Mouse (Mus musculus) gastrocnemius, adult 2 months (tissue): Measurements from ENCODE around the gene Prcc. TPM values are rescaled to one million over a fixed set of nuclear protein-coding genes. Genes with fewer than 3 reads are reported as not detected.
A peak's percentile ranks its signal among the peaks of the same experiment; 100 is the strongest.

Experiments
- DNase-seq: peaks from one replicate; pipeline ENCODE4 v3.0.0; 2022
- H3K27ac ChIP-seq: fragments of 200-600 bp; 2 replicates; pipeline ENCODE4 v1.8.1; 2022; ENCODE audit warnings: mild to moderate bottlenecking
- H3K4me3 ChIP-seq: fragments of 200-600 bp; 2 replicates; pipeline ENCODE4 v1.8.1; 2022; ENCODE audit warnings: mild to moderate bottlenecking, moderate library complexity
- CTCF ChIP-seq: fragments of 200-600 bp; IDR thresholded peaks from 2 replicates; pipeline ENCODE4 v1.8.1; 2022; ENCODE audit warnings: antibody characterized with exemption, mild to moderate bottlenecking, moderate library complexity
- intact Hi-C: fragments of 180-260 bp; cut with DNase I; formaldehyde crosslinking; loops from one replicate; pipeline ENCODE4 v1.15.1; 2025
- long read RNA-seq, 2 experiments: library from polyadenylated mRNA; stranded (forward); transcript quantifications; one replicate each; pipeline ENCODE4 v2.0.0; 2021
- total RNA-seq, 2 experiments: library from RNA; stranded (reverse); gene quantifications; 2 replicates each; pipeline ENCODE4 v1.2.3; 2021

Gene Prcc
- total RNA-seq, result 10 to 100 TPM; 45.5 to 52.8 TPM
- long read RNA-seq, experiment 1, transcript Prcc-201 (7 exons, 2,099 nt), result major isoform, 24 of 25 reads
- long read RNA-seq, experiment 1, partial matches to known transcripts, result 1 of 25 reads
- long read RNA-seq, experiment 1, other reads (novel, unspliced or antisense), result 0 of 25 reads
- long read RNA-seq, experiment 2, transcript Prcc-201 (7 exons, 2,099 nt), result major isoform, 33 of 38 reads
- long read RNA-seq, experiment 2, partial matches to known transcripts, result 5 of 38 reads
- long read RNA-seq, experiment 2, other reads (novel, unspliced or antisense), result 0 of 38 reads

DNA sequence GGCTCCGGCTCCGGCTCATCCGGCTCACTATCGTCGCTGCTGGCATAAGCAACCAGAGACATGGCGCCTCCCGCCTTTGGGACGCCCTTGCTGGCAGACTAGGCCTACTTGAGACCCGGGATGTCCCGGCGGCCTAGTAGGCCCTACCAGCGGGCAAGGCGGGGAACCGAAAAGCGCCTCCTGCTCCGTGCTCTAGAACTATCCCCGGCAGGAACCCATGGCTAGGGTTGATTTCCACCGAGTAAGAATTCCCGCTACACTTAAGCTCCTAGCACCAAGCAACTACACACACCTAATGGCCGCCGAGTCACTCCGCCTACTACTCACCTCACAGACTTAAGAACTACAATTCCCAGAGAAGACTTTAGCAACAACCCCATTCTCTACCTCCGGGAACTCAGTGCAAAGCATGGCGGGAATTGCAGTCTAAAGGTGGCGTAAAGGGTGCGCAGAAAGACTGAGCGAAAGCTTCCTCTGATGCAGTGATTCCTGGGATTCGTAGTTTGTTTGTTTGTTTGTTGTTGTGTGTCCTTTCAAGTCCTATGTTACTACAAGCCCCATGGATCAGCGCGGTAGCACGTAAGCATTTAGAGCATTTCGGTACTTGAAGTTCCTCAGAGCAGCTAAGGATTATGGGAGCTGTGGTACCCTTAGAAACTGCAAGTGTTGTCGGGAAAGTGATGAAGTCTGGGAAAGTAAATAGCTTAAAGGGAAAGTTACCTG is at the start of gene Prcc:
TSS of gene Prcc (minus strand) at position 328 of the 723 bp plus-strand sequence.
- DNase-seq, result peak; percentile 91
- Histone ChIP-seq H3K27ac (peak within 1 kb of the TSS; percentile 92), H3K4me3 (peak within 1 kb of the TSS; percentile 92)
- TF ChIP-seq CTCF, result no peak
- intact Hi-C loops, result loop anchor here (5.0 kb wide), 1 partner anchor 47 kb away; the partner anchor contains the start of genes Isg20l2 and Rrnad1

DNA sequence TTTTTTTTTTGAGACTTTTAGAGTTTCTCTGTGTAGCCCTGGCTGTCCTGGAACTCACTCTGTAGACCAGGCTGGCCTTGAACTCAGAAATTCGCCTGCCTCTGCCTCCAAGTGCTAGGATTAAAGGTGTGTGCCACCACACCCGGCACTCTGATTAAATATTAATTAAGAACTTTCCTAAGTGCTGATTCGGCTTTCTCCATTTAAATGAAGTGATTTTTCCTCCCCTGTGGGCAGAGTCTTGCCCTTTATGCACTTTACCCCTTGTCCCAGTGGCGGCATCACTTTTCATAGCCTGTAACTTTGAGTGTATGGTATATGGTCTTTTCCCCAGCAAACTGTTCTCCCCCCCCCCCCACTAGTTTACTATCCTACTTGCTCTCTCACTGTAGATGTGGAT is 49.8 kb upstream of the Prcc start:
- Histone ChIP-seq H3K4me3 (no peak overlapping the region), H3K27ac (no peak overlapping the region)
- no peak for DNase-seq
- intact Hi-C loops, result loop anchor here (1.0 kb wide), 2 partner anchors 26 to 52 kb away; no protein-coding TSS in a partner anchor
- no peak for TF ChIP-seq CTCF

DNA sequence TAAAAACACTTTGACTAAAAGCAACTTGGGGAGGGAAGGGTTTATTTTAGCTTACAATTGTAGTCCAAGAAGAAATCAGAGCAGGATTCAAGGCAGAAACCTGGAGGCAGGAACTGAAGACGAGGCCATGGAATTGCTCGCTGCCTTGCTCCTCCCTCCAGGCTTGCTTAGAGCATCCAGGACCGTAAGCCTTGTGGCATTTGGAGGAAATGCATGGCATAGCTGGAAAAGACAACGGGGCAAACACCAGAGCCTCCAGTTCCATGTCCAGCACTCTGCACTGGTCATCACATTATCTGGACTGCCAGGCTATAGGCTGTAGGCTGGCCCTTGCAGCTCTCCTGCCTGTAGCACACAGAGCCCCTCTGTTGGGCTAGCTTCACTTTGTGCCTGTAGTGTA is 49.1 kb upstream of the Prcc start:
- Histone ChIP-seq H3K4me3 (no peak overlapping the region), H3K27ac (no peak overlapping the region)
- intact Hi-C loops, result loop anchor here (5.0 kb wide), 2 partner anchors 38 to 47 kb away; partner anchors contain the start of genes Nes and Prcc
- TF ChIP-seq CTCF, result no peak
- DNase-seq, result no peak

DNA sequence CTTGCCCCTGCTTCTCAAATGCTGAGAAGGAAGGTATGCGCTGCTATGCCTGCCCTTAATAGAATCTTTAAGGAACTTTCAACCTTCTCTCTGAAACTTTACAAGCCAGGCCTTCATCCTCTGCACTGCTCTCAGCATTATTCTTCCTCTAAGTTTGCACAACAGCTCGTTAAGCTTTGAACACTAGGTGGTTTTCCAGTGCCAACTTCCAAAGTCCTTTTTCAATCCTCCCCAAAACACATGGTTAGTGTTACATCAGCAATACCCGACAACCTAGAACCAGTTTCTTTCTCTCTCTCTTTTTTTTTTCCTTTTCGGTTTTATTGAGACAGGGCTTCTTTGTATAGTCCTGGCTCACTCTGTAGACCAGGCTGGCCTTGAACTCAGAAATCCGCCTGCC is 48.6 kb upstream of the Prcc start:
- no peak overlapping the region for H3K4me3 ChIP-seq
- H3K27ac ChIP-seq, result no peak overlapping the region
- DNase-seq, result no peak
- TF ChIP-seq CTCF, result no peak
- intact Hi-C loops, result loop anchor here (5.0 kb wide), 2 partner anchors 38 to 47 kb away; partner anchors contain the start of genes Nes and Prcc

DNA sequence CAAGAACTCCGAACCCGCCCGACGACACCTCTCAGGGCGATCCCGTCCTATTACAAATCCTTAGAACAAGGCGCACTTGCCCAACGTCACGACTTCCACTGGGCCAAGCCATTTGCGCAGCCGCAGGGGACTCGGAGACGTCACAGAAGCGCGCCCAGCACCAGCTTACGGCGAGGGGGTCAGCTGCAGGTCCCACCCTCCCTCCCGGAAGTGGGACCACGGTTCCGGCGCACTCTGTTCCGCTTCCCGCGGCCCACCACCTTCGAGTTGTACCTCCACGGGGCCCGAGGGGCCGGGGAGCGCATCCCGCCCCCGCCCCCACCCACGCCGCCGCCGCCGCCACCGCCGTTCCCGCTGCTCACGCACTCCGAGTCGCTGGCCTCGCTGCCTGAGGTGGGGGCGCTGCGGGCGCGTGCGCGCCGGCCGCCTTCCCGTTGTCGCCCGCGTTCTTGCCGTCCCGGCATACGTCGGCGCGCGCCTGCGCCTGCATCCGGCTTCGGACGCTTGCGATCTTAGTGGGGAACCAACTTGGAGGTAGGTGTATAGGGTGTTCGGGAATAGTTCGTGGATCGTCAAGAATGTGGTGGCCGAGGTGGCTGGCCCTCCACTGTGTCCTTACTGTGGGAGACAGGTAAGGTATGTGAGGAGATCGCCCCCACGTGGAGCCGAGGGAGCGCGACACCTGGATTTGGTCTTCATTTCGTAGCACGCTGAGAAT is 44.8 kb upstream of the Prcc start, which contains the start of the genes Isg20l2 and Rrnad1:
TSS of gene Isg20l2 (plus strand) at position 237 of the 718 bp plus-strand sequence.
TSS of gene Rrnad1 (minus strand) at position 640 of the 718 bp plus-strand sequence.
- peak within 1 kb of the TSS; percentile 100 for H3K4me3 ChIP-seq
- H3K27ac ChIP-seq, result peak within 1 kb of the TSS; percentile 94
- DNase-seq, result peak; percentile 98
- peak; percentile 72 for TF ChIP-seq CTCF
- intact Hi-C loops, result loop anchor here (1.0 to 5.0 kb wide), 3 partner anchors 24 to 43 kb away; partner anchors contain the start of genes Hdgf, Nes and Prcc

DNA sequence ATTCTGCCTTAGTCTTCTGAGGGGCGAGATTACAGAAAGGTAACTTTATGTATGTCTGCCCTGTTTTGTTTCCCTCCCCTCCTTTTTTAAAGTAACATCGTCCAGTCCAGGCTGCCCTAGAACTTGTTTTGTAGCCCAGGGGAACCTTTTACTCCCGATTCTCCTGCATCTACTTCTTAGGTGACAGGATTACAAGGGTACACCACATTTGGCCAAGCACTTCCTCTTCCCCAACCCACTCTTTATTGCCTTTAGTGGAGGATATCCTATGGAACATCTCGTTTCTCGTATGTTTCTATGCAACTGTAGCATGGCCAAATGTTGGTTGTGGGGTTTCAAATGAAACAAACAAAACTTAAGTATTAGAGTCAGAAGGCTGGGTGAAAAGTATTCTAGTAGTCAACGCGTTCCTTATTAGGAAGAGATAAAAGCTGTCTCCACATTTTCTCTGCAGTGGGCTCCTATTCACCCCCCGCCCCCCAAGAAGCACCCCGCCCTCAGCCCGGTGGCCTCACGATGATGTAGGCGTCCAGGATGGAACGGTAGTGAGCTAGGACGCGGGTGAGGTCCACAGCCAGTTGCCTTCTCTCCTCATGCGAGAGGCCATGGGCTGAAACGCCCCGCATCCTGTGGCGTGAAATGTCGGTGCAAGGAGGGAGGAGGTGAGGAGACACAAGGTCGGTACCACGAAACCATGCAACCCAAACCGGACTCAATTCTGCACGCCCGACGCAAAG is 44.1 kb upstream of the Prcc start:
- intact Hi-C loops, result loop anchor here (1.0 to 5.0 kb wide), 3 partner anchors 23 to 43 kb away; partner anchors contain the start of genes Hdgf, Nes and Prcc
- Histone ChIP-seq H3K4me3 (peak overlapping the region; percentile 100), H3K27ac (peak overlapping the region; percentile 94)
- no peak for TF ChIP-seq CTCF
- no peak for DNase-seq

DNA sequence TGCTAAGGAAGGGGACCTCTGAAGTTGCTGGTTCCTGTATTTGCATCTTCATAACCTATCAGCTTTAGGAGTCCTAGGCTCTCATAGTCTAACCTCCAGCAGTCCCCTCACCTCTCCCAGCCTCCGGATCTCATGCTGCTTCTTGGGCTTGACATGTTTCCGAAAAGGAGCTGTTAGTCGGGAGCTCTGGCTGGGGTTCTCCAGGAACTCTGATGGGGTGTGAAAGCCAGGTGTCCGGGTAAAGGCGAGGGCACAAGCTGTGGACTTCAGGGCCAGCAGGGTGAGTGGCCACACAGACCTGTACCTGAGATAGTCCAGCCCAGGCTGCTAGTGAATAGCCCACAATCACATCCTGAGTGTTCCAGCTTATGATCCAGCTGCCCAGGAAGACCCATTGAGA is 42.0 kb upstream of the Prcc start:
- no peak overlapping the region for H3K27ac ChIP-seq

DNA sequence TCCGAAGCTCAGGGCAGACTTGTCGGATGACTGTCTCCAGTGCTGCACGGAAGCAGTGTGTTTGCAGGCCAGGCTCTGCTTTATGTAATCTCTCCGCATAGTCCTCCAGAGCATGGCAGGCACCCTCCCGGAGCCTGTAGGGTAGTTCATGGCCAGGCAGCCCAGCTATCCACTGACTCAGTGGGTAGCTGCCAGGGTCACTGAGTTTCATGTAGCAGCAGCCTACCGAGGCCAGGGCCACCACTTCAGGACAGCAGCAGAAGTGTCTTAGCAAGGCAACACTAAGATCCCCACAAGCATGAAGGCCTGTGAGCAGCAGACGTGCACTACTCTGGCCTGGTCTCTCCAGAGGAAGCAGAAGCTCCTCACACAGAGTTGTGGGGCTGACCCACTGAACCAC is 39.6 kb upstream of the Prcc start:
- no peak for DNase-seq
- intact Hi-C loops, result no loop called here

More for the DNA sequence above, 42.0 kb upstream of the Prcc start:
- intact Hi-C loops, result no loop called here
- no peak for TF ChIP-seq CTCF
- no peak overlapping the region for H3K4me3 ChIP-seq
- DNase-seq, result no peak

DNA sequence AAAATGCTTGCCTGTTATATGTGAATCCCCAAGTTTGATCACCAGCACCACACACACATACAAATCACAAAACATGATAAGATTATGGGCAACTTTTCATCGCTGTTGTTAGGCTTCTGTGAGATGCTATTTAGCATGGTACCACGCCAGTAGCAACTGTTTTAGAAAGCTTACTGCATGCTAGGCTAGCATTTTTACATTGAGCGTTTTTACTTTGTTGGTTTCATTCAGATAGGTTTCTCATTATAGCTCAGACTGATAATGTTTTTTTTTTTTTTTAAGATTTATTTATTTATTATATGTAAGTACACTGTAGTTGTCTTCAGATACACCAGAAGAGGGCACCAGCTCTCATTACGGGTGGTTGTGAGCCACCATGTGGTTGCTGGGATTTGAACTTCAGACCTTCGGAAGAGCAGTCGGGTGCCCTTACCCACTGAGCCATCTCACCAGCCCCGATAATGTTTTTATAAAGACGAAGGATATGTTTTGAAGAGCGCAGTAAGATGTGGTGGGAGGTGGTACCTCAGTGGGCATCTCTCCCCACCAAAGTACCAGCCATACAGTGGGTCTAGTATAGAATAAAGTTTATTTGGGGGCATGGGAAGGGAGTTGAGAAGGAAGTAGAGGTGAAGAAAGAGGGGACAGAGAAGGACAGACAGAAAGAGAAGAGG is 35.0 kb upstream of the Prcc start:
- TF ChIP-seq CTCF, result peak; percentile 4; the same call in 1 of the 2 replicates
- intact Hi-C loops, result no loop called here
- DNase-seq, result no peak
- Histone ChIP-seq H3K27ac (peak overlapping the region; percentile 88), H3K4me3 (peak overlapping the region; percentile 81)

More for the DNA sequence above, 39.6 kb upstream of the Prcc start:
- no peak overlapping the region for H3K4me3 ChIP-seq
- TF ChIP-seq CTCF, result no peak
- H3K27ac ChIP-seq, result no peak overlapping the region

DNA sequence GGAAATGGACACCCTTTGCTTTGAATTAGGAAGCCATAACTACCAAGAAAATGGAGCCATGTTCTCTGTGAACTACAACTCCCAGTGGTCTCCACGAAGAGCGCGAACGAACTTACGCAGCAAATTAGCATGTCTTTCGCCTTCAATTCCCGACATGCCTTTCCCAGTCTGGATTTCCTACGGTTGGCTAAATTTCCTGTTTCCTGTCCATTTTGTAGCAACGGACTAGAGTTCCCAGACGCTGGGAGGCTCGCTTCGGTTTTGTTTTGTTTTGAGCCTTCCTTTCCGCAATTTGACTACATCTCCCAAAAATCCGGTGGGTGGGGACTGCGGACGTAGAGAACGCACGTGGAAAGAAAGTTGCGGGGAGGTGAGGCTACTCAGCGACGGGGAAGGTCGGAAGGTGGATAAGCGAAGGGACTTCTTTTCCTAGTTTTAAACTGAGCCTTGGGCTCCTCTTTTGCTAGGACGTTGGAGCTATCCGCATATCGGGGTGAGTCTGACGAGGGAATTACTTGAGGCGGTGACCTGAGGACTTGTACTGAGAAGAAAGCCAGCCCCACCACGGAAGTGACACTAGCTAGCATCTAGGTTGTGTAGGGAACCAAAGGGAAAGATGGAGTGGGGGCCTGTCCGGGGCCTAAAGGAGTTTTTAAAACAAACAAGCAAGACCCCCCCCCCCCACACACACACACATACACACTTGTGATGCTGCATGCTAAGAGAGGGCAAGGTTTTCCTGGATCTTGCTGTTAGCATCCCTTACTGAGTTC is 34.1 kb upstream of the Prcc start, which contains the start of gene Mrpl24:
TSS of gene Mrpl24 (plus strand) at position 171 of the 773 bp plus-strand sequence.
- no peak for TF ChIP-seq CTCF
- DNase-seq, result peak; percentile 76
- intact Hi-C loops, result no loop called here
- Histone ChIP-seq H3K27ac (peak within 1 kb of the TSS; percentile 88), H3K4me3 (peak within 1 kb of the TSS; percentile 81)
